In the genomic region with DNA sequence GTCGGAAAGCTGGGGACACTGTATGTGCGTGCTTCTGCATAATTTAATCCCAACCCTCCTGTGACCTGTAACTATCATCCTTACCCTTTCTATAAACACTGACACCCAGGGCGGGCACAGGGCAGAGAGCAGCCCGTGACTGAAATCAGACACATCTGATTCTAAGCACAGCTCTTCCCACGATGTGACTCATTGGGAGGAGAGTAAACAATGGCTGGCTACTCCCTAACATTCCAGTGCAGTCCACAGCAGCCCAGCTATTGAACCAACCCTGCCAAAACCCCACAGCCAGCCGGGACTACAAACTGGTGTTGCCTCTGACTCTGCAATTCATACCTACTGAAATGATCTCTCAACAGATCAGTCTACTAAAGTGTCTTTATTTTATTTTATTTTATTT, we compare ENCODE assay signal across 13 mouse cellular contexts.
DNase-seq lines count a peak whose midpoint lies in the region; ATAC-seq lines count a peak whose summit lies in the region.
"Had no signal": no experiment of that assay in that cellular context is flagged by ENCODE, and none has a peak within 500 bp of the region (broad histone marks: within the 10 kb centered on the region; RNA-seq: fewer than 3 reads in every experiment).

No protein-coding gene starts in this region.

- 33% methylated on average over 6 of the region's 6 CpGs for WGBS in kidney, embryonic 15.5 days
- 39% methylated on average over 6 of the region's 6 CpGs for WGBS in intestine, embryonic 16.5 days

- no peak overlapping the region for H3K4me2 ChIP-seq in kidney, embryonic 15.5 days
- H3K4me2 ChIP-seq in intestine, embryonic 16.5 days (ENCODE audit: low read depth, low read length), result no peak overlapping the region
- H3K4me2 ChIP-seq: embryonic facial prominence, embryonic 13.5 days; limb, embryonic 13.5 days had no signal

- no peak overlapping the region for H3K27ac ChIP-seq in kidney, embryonic 15.5 days
- H3K27ac ChIP-seq in intestine, embryonic 16.5 days (ENCODE audit: low read length), result no peak overlapping the region
- H3K27ac ChIP-seq: embryonic facial prominence, embryonic 13.5 days; limb, embryonic 13.5 days had no signal

- no peaks in the 10 kb centered on the region for H3K27me3 ChIP-seq in kidney, embryonic 15.5 days
- H3K27me3 ChIP-seq in intestine, embryonic 16.5 days (replicated peaks; ENCODE audit: control insufficient read depth, insufficient read depth, low read length), result no peaks in the 10 kb centered on the region
- H3K27me3 ChIP-seq: embryonic facial prominence, embryonic 13.5 days; limb, embryonic 13.5 days had no signal

- peaks cover 37% of the 10 kb centered on the region for H3K4me1 ChIP-seq in kidney, embryonic 15.5 days
- peaks cover 16% of the 10 kb centered on the region for H3K4me1 ChIP-seq in intestine, embryonic 16.5 days (ENCODE audit: control insufficient read depth, insufficient read depth, low read length)

- H3K4me3 ChIP-seq in kidney, embryonic 15.5 days (replicated peaks), result no peak overlapping the region
- no peak overlapping the region for H3K4me3 ChIP-seq in intestine, embryonic 16.5 days (ENCODE audit: low read length)
- H3K4me3 ChIP-seq: embryonic facial prominence, embryonic 13.5 days; limb, embryonic 13.5 days had no signal

- DNase-seq in kidney, adult 8-10 months, result no peak
- peak; percentile 41 for DNase-seq in urinary bladder, postnatal 14 days (ENCODE audit: low spot score)
- DNase-seq in urinary bladder, postnatal 10 days (ENCODE audit: low spot score), result no peak
- DNase-seq in right cerebral cortex, postnatal 14 days, result no peak
- no peak for DNase-seq in cerebellum, adult 11 months
- DNase-seq: cerebellum, postnatal 14 days; heart, postnatal 14 days; kidney, adult 2 months; lung, postnatal 4 days had no signal

- no peaks in the 10 kb centered on the region for H3K9me3 ChIP-seq in kidney, embryonic 15.5 days (replicated peaks)
- H3K9me3 ChIP-seq in intestine, embryonic 16.5 days (ENCODE audit: control insufficient read depth, low read length), result no peaks in the 10 kb centered on the region
- H3K9me3 ChIP-seq: embryonic facial prominence, embryonic 13.5 days had no signal

- no peaks in the 10 kb centered on the region for H3K36me3 ChIP-seq in kidney, embryonic 15.5 days
- H3K36me3 ChIP-seq in intestine, embryonic 16.5 days (ENCODE audit: control insufficient read depth, insufficient read depth, low read length), result no peaks in the 10 kb centered on the region
- H3K36me3 ChIP-seq: embryonic facial prominence, embryonic 13.5 days; limb, embryonic 13.5 days had no signal

- ATAC-seq in kidney, embryonic 15.5 days (replicated peaks; ENCODE audit: low FRiP score), result peak; percentile 61
- peak; percentile 81 for ATAC-seq in intestine, embryonic 16.5 days

- H3K9ac ChIP-seq in kidney, embryonic 15.5 days, result no peak overlapping the region
- H3K9ac ChIP-seq in intestine, embryonic 16.5 days (ENCODE audit: low read depth, low read length), result no peak overlapping the region
- H3K9ac ChIP-seq: embryonic facial prominence, embryonic 13.5 days; limb, embryonic 13.5 days had no signal
